Mouse (Mus musculus) left cerebral cortex, adult 8-10 months (tissue): ENCODE results near the gene Pkp1. TPM values are rescaled to one million over a fixed set of nuclear protein-coding genes. Genes with fewer than 3 reads are reported as not detected.
A peak's percentile ranks its signal among the peaks of the same experiment; 100 is the strongest.

ENCODE experiments used
- DNase-seq, 2 experiments: peaks; one replicate each; pipeline ENCODE4 v3.0.0; 2022; ENCODE audit warnings: low spot score in 2 of 2
- total RNA-seq, 4 experiments: library from RNA; stranded (reverse); gene quantifications; 2 replicates each; pipeline ENCODE4 v1.2.4; 2022

Pkp1 gene
- under 1 TPM; 0.17 to 0.36 (median 0.20) TPM for total RNA-seq

DNA sequence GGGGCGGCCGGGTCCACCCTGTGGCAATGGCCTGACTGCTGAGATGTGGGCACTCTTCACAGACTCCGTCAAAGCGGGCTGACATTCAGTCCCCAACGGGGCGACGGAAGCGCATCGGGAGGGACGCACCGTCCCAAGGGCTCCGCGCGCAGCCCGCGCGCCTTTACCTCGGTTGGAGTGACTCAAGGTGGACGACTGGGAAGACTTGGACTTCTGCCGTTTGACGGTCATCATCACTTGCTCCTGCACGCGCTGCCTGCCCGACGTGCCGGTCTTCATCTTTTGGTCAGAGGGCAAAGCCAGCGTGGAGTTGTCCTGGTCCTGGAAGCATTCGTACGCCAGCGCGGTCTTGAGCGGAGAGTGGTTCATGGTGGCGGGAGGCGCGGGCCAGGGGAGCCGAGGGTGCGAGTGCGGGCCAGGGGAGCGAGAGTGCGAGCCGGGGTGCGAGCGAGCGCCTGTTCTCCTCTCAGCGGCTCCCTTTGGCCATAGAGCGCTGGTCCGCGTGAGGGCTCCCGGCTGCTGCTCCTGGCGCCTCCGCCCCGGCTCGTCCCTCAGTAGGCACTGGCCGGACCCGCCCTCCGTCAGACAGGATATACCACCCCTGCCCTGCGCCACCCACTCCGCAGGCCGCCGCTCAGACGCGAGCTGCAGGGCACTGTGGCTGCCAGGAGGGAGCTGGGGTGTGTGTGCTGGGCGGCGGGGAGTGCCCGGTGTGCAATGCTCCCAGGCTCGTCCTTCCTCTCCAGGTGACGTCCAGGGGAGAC lies at the start of gene Pkp1:
TSS of gene Pkp1 (minus strand) at position 564 of the 764 bp plus-strand sequence.
- DNase-seq = no peak

DNA sequence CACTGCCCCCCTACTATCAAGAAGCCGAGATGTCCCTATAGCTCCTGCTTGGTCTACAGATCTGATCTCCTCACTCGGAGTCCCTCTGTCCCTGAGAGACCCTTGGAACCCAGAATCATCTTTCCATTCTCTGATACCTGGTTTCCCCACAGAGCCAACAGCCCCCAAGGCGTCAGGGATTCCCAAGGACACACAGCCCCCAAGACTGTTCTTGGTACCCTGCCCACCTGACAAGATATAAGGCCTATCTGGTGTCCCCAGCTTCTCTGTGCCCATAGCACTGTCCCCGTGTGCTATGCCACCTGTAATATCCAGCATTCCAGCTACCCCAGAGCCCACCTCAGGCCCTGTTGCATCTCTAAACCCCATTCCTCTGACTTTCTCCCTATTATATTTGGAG lies 48.7 kb upstream of the Pkp1 start:
- DNase-seq = no peak

DNA sequence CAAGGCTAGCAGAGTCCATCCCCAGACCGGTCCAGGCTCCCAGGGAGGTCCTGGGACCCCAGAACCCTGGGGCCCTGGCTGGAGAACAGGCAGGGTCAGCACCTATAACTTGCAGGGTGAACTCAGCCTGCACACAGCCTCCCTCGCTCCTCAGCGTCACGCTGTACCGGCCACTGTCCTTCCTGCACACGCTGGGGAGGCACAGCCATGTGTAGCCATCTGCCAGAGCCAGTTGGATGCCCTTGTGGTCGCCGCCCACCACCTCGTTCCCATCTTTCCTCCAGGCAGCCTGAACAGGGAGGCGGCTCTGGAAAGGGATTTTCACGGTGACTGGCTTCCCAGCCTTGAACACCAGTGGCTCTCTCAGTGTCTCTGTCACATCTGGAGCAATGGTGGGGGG lies 45.6 kb upstream of the Pkp1 start:
- DNase-seq = peak in 1 of 2 experiments; percentile 45

DNA sequence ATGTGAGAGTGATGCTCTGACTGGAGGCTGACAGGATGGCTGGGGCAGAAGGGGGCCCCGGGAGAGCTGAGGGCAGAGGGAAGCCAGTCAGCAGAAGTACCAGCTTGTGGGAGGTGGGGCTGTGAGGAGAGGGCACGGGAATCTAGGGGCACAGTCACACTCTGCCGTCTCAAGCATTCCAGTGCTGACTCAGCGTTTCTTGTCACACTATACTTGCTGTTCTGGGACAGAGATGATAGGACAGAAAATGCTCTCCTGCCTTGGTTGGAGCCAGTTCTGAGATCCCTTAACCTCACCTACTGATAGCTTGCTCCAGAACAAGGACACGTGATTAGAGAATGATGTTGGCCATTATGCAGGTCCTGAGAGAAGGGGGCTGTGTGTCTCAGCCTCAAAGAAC lies 44.2 kb upstream of the Pkp1 start:
- no peak for DNase-seq

DNA sequence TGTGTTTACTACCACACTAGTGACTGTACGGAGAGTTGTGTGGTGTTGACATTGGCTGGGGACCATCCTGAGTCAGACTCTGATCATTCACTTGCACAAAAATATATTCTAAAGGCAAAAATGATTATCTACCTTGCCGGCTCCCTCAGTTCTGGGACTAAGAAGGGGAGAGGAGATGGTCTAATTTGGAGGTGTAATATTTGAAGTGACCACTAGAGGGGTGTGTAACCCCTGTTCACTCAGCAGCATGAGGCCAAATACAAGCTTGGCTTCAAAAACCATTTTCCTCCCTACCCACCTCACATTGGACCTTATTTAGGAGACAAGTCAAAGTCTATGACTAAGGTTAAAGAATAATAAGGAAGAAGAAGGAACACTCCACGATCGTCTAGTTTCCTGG lies 39.5 kb upstream of the Pkp1 start:
- no peak for DNase-seq

DNA sequence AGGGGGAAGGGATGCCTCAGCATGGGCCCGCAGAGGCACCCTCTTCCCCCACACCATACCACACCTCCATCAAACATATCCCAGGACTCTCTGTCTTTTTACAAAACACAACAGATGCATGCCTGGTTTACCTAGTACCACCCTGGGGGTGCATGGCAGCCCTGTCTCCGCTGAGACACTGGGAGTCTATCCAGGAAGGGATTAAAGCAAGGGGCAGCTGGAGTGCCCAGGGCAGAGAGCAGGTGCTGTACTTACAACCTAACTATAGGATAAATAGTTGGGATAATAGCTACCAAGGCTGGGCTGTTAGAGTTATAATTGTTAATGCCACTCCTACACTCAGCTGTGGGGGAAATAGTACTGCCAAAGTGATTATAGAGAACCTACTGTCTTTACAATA lies 29.9 kb upstream of the Pkp1 start:
- no peak for DNase-seq

DNA sequence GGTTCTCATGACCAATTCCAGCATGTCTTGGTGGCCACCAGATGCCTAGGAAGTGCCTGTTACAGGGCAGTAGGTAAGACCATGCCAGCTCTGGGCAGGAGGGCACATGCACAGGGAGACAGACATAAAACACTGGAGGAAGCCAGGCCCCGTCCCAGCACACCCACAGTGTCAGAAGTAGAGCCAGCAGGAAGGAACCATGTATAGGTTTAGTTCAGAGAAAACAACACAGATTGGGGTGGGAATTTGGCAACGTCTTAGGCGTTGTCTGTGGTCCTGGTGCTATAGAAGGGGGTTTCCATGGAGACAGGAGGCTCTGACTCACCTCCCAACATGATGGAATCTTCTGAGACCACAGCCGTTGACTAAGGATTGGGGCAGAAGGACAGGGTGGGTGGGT lies 27.2 kb upstream of the Pkp1 start:
- DNase-seq = peak in 1 of 2 experiments; percentile 76

DNA sequence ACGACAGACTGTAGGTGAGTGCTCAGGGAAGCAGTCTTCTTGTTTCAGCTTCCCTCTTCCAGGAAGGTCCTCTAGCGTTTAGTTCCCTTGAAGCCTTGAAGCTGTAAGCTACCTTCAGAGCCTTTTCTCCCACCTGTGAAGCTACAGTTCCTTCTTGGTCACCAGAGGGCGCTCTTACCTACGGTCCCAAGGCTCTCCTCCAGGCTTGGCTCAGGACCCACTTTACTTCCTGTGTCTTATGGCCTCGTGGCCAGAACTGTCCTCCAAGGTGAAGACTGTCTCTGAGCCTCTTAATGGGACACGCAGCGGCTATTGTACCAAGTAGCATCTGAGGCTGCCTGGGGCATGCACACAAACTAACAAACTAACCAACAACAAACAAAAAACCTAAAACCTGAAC lies 26.7 kb upstream of the Pkp1 start:
- no peak for DNase-seq

DNA sequence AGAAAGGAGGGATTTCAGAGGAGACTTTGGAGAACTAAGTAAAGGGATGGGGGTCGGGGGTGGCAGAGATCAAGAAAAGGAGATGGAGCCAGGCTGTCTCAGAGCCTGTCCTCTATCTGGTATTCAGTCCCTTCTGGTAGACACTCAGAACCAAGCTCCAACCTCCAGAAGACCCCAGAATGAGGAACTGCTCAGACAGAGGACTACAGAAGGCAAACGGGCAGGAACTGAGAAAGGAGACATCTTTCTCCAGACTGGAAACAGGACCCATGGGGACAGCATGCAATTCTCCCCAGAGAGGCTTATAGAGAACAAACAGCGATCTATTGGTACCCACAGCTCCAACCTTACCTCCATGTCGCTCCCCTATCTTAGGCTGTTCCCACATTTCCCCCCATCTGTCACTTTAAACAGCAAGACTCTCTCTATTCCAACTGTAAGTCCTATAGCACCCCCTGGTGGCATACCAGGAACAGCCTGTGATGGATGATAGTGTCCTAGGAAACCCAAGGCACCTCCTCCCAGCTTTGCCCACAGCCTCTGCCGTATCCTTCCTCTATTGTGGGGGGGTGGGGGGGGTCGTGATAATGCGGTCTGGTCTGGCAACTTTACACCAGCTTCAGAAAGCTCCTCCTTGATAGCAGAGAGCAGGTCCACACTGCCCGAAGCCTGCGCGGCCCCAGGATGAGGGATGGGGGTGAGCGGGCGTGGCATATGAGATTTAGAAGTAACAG lies 25.7 kb upstream of the Pkp1 start:
- peak in 1 of 2 experiments; percentile 76 for DNase-seq

DNA sequence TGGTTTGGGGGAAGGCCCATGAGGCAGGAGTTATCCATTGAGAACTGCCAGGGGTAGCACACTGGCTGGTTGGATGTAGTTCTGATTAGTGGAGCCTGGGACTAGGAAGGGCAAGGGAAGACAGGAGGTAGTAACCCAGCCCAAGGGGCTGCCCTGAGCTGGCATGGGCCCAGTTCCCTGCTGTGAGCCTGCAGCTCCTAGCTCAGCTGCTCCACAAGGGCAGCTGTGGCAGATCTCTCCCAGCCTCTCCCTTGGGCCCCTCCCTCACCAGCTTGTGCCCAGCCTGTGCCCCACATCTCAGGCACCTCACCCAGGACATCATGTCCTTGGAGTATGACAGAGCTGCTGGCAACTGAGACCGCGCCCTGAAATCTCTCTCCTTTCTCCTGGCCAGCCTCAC lies 24.7 kb upstream of the Pkp1 start:
- DNase-seq = no peak

DNA sequence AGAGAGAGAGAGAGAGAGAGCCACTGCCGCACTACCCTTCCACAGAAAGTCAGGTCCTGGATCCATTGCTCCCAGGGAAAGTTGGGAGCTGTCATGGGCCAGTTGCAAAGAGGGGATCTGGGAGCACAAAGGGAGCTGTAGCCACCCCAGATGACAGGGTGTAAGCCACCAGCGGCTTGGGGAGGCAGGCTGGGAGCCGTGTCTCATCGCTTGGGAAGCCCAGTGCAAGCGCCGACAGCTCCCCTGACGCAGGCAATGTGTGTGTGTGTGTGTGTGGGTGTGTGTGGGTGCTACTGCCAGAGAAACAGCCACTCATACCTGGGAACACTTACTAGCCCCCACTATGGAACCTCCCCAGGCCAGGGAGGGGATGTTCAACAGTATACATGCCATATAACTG lies 23.1 kb upstream of the Pkp1 start:
- DNase-seq = no peak

DNA sequence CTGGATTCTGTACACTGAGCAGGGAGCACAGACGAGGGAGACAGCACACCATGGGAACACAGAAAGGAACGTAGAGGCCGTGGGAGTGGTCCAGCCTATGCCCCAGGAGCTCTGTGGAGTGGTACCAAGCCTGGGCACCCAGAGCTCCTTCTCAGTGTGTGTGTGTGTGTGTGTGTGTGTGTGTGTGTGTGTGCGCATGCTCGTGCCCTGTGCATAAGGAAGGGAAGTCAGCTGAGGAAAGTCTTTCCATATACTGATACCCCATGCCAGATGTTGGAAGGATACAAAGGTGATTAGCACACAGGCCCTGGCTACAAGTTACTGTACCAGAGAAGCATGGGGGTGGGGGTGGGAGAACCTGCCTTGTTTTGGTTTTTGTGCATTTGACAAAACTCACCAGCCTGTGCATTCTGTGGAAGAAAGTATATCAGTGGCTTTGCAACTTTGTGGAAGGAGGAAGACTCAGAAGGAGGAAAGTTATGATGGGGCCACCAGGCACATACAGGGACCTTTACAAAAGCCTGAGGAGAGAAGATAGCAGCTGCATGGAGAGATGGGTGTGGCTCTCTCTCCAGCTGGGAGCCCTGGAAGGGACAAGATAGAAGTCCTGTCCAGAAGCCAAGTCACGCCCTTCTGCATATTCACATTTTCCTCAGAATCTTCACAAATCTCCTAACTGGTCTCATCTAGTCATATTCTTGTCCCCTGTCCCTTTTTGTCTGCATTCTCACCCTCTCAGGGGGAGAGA lies 22.4 kb upstream of the Pkp1 start:
- DNase-seq = no peak

DNA sequence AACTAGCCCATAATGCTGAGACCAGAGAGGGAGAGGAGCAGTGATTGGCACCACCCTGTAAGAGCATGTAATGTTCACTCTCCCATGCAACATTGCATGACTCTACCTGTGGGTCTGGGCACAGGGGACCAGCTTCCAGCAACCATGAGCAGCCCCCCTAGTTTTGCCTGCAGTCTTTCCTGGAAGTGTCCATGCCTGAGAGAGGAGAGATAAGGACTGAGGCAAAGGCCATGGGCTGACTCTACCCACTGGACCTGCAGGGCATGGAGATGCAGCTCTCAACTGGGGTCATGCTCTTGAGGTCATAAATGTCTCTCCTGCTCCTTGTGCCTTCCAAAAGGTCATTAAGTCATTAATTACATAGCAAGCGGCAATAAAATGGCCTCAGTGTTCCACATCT lies 17.1 kb upstream of the Pkp1 start:
- DNase-seq = no peak

DNA sequence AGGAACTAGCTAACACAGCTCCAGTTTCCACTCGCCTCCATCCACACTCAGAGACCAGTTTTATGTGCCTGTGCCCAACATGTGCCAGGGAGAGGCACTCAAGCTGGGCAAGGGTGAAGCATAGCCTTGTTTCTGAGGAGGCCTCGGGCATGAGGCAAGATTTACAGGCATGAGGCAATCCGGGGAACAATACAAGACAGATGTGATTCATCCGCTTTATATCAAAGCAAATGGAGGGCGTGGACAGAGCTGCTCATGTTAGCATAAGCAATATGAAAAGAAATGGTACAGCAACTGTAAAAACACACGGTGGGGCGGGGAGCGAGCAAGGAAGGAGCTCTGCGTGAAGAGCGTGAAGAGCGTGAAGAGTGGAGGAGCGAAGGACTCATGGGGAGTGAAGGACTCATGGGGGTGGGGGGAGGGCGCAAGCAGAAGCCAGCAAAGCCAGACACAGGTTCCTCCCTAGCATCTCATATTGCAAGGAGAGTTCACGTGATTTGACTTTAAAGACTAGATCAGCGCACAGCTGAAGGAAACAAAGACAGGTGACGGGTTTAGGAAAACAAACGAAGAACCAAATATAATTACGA lies 14.8 kb upstream of the Pkp1 start:
- no peak for DNase-seq

DNA sequence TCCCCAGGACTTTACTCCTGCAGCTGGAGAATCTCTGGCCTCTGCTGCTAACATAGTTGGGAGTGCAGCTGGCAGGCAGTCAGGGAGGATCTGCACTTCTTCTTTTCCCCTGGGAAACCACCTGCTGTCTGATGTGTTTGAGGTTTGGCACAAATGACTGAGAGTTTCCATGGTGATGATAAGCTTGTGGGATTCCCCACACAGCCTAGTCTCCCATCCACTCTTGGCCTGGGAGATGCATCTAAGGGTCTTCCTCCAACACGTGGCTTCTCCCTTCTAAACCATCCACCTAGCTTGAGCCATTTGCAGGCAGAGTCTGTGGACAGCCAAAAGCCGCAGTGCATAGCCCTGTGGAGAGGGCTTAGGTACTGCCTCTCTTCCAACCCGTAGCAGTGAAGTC lies 10.9 kb upstream of the Pkp1 start:
- no peak for DNase-seq

DNA sequence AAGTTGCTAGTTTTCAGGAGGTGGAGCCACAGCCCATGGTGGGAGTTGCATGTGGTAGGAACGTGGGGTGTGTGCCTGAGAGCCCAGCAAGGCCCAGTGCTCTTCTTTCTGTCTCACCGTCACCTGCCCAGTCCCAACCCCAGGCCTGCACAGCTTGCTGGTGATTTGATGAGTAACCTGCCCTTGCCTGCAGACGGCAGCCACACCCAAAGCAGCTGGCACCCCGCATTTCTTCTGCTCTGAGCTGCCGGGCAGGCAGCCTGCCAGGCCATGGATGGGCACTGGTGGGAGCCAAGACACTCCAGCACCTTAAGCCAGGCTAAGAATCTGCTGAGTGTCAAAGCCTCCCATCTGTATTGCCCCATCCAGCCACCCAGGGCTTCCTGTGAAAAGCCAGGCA lies 6.8 kb upstream of the Pkp1 start:
- DNase-seq = no peak

DNA sequence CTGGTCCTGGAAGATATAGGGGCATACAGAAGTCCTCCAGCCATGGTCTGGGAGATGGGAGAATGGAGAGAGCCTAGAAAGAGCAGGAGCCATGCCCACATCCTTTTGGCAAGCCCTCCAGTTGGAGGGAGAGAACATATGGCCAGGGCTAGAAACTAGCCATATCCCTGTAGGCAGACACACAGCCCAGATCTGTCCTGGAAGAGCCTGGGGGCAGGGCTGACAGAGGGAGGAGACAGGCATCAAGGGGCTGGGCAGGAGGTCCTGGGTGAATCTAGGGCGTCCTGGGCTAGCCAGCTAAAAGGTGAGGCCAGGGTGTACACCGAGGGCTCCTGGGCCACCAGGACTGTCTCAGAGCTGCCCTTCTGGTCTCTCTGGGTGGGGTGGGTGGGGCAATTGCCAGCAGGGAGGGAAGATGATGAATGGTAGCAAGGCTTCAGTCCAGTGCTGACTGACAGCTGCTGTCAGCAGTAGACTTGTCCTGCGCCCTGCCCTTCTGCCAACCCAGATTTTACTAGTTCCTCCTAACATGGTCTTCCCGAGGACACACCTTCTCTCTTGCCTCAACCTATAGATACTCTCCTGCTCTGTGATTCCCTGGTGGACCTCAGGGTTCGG lies 5.5 kb upstream of the Pkp1 start:
- no peak for DNase-seq

DNA sequence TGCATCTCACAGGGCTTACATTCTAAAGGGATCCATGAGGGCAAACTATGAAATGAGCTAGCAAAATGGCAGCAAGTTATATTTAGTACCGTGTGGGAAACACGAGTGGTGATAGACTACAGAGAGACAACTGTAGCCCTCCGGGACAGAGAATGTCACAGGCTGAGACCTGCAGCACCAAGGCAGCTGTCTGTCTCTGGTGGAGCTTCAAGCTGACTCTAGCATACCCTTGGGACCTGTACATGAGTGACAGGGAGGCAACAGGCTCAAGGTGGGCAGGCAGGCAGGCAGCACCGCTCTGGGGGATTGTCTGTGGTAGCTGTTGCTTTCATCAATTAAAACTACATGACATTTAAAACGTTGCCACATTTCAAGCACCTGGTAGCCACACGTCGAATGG lies 4.2 kb upstream of the Pkp1 start:
- DNase-seq = no peak

DNA sequence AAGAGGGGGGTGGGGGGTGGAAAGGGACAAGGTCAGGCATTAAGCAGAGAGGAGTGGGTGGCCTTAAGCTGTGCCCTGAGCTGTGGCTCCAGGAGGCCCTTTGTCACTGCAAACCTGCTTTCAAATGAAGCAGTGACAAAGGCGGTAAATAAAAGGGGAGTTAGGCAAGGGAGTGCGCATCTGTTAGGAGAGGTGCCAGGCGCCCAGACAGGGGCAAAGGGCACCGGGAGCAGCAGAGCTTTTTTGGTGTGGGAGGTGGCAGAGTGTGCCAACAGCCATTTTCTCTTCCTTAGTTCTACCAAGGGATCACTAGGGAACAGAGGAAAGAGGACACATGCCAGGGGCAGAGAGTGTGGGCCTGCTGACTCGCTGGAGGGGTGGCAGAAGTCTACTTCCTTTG lies 1.8 kb downstream of the Pkp1 start:
- no peak for DNase-seq

DNA sequence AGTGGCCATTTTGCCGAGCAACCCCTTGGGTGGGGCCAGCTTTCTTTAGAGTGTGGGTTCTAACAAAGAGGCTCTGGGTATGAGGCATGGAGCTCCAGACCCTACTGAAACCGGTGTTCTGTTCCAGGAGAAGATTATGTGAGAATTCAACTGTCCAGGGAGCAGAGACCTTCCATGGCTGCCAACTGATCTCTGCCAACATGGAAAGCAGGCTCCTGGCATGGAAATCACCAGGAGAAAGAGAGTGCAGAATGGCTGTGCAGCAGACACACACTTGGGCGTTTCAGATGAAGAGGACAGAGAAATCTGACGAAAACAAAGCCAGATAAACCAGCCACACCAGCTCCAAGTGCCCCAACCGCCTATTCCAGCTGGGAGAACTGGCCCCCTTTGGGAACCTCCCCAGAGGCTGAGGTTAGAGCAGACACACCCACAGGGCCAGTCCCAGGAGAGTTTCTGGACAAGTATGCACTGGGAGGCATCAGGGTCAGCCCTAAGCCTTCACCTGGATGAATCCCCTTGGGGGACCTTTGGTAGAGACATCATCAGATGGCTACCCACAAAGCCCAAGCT lies 2.4 kb downstream of the Pkp1 start:
- no peak for DNase-seq

DNA sequence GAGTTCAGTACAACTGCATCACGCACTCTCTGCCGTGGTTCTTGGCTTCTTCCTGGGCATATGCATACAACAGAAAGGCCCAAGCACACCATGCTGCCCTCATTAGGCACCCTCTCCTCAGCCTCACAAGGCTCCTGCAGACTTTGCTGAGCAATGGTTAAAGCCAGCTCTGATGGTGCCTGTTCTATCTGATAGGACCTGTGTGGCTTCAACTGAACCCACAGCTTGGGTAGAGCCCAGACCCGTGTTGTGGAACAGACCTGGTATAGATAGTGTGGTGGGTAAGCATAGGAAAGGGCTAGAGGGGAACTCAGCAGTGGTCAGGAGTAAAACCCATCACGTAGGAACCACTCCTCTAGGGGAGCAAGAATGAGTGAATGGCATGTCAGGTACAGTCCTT lies 5.3 kb downstream of the Pkp1 start:
- DNase-seq = no peak
